Mouse (Mus musculus): ENCODE data around the gene Siglecg.

GRCm38 (mm10) chr7:43362021-43362420, 46.0 kb upstream of the Siglecg start:
- TF ChIP-seq CTCF (IDR thresholded peaks at IDR 0.05; ENCODE audit: low read depth, low read length) (no peak), POLR2A (IDR thresholded peaks at IDR 0.05; ENCODE audit: borderline replicate concordance, low read depth, low read length) (no peak)
